Mouse (Mus musculus) liver, adult 2 months (tissue): ENCODE results near the gene Slc25a15. TPM values are rescaled to one million over a fixed set of nuclear protein-coding genes. Genes with fewer than 3 reads are reported as not detected.
A peak's percentile ranks its signal among the peaks of the same experiment; 100 is the strongest.

Source experiments
- DNase-seq: peaks from one replicate; pipeline ENCODE4 v3.0.0-alpha.2; 2011; ENCODE audit warnings: low read depth, low spot score; ENCODE audit errors: extremely low read depth
- H3K27ac ChIP-seq: fragments of 200-500 bp; replicated peaks from 2 replicates; pipeline ENCODE4 v1.5.1; 2012; ENCODE audit warnings: low read depth, mild to moderate bottlenecking, control low read depth, inconsistent platforms, low read length; ENCODE audit not compliant: insufficient read depth
- H3K27me3 ChIP-seq: fragments of 200-500 bp; 2 replicates; pipeline ENCODE4 v1.6.1; 2012; ENCODE audit warnings: mild to moderate bottlenecking, moderate library complexity, low read length, inconsistent platforms; ENCODE audit not compliant: control insufficient read depth, insufficient read depth
- H3K36me3 ChIP-seq: fragments of 200-500 bp; 2 replicates; pipeline ENCODE4 v1.6.1; 2012; ENCODE audit warnings: low read length, inconsistent platforms; ENCODE audit not compliant: control insufficient read depth, insufficient read depth
- H3K4me1 ChIP-seq: fragments of 200-500 bp; 2 replicates; pipeline ENCODE4 v1.6.1; 2011; ENCODE audit warnings: low read length; ENCODE audit not compliant: control insufficient read depth, insufficient read depth
- H3K4me3 ChIP-seq: fragments of 200-500 bp; 2 replicates; pipeline ENCODE4 v1.5.1; 2011; ENCODE audit warnings: low read depth, mild to moderate bottlenecking, control low read depth, low read length, moderate library complexity; ENCODE audit not compliant: insufficient read depth
- H3K79me2 ChIP-seq: fragments of 200-500 bp; 2 replicates; pipeline ENCODE4 v1.6.1; 2012; ENCODE audit warnings: inconsistent platforms, mild to moderate bottlenecking, low read length, moderate library complexity; ENCODE audit not compliant: control insufficient read depth, insufficient read depth
- H3K9ac ChIP-seq: fragments of 200-500 bp; 2 replicates; pipeline ENCODE4 v1.6.1; 2012; ENCODE audit warnings: low read depth, mild to moderate bottlenecking, control low read depth, inconsistent platforms, low read length
- CTCF ChIP-seq: fragments of 200-500 bp; IDR thresholded peaks from 2 replicates; pipeline ENCODE4 v1.5.1; 2011; ENCODE audit warnings: low read depth, low read length, control low read depth
- POLR2A ChIP-seq: fragments of 200-500 bp; IDR thresholded peaks from 2 replicates; pipeline ENCODE4 v1.6.1; 2011; ENCODE audit warnings: low read length, control low read depth; ENCODE audit not compliant: insufficient read depth; ENCODE audit errors: extremely low read depth
- WGBS: fragments of 180-500 bp; shearing (Covaris S2); methylation state at CpG from one replicate; pipeline ENCODE4 v1.1.7; 2018; 5-methylcytosine and 5-hydroxymethylcytosine counted together
- polyA plus RNA-seq: library from polyadenylated mRNA; depleted of rRNA; stranded (reverse); fragments of >200 nt; gene quantifications from 2 replicates; pipeline ENCODE4 v1.2.3, GENCODE M21; 2012
- total RNA-seq: library from RNA; depleted of rRNA; stranded (reverse); fragments of >200 nt; gene quantifications from 2 replicates; pipeline ENCODE4 v1.2.3, GENCODE M21; 2014

Slc25a15 gene
- total and polyA plus RNA-seq, 2 experiments, result 107 to 228 TPM

DNA sequence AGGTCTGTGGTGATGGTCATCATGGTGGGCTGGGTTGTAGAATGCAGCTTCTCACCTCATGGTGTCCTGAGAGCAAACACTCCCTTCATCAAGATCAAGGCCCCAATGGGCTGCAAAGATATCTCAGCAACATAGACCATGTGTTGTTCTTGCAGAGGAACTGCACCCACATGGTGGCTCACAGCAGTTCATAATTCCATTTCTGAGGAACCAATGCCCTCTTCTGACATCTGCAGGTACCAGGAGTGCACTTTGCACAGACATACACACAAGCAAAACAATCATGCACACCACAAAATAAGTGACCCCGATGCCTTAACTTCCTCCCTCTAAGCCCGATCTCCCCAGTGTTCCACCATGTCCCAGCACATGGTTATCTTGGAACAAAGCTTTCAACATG lies 4.8 kb upstream of the Slc25a15 start:
- no peak overlapping the region for H3K27ac ChIP-seq
- no peak overlapping the region for H3K9ac ChIP-seq
- DNase-seq, result no peak
- WGBS, result 83% methylated on average over 2 of the region's 2 CpGs
- H3K27me3 ChIP-seq, result no peaks in the 10 kb centered on the region
- H3K79me2 ChIP-seq, result no peaks in the 10 kb centered on the region
- TF ChIP-seq CTCF (no peak), POLR2A (no peak)
- H3K36me3 ChIP-seq, result no peaks in the 10 kb centered on the region
- H3K4me3 ChIP-seq, result no peak overlapping the region
- H3K4me1 ChIP-seq, result peaks cover 10% of the 10 kb centered on the region

DNA sequence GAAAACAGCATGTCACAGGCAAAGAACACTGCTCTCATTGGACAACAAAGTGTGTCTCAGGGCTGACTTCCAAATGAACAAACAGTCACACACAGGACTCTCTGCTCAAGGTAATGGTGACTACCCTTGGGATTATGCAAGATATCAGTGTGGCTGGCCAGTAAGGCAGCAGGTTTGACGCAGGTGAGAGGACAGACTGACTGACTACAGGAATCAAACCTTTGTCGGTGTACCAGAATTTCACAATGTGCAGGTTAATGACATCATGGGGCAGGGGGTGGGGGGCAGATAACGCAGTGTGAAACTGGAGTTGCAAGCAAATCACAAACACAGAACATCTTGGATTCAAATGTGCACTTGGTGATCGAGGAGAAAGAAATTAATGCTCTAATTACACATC lies 2.2 kb upstream of the Slc25a15 start:
- TF ChIP-seq POLR2A, result no peak
- TF ChIP-seq CTCF, result no peak
- peak; percentile 100 for DNase-seq
- 24% methylated on average over 4 of the region's 4 CpGs for WGBS

GRCm38 (mm10) chr8:22399285-22399880 lies 986 bp upstream of the Slc25a15 start:
- Histone ChIP-seq H3K9ac (no peak overlapping the region), H3K79me2 (peaks cover 5% of the 10 kb centered on the region; the same call in 1 of the 2 replicates), H3K36me3 (peaks cover 2% of the 10 kb centered on the region; the same call in 1 of the 2 replicates), H3K4me1 (peaks cover 23% of the 10 kb centered on the region), H3K27me3 (no peaks in the 10 kb centered on the region), H3K27ac (peak overlapping the region; percentile 89), H3K4me3 (peak overlapping the region; percentile 100; the same call in 1 of the 2 replicates)
- DNase-seq, result peak; percentile 75
- WGBS, result 38% methylated on average over 8 of the region's 8 CpGs
- no peak for TF ChIP-seq POLR2A
- TF ChIP-seq CTCF, result peak; percentile 52

More for the DNA sequence above, 2.2 kb upstream of the Slc25a15 start:
- no peaks in the 10 kb centered on the region for H3K36me3 ChIP-seq
- H3K27me3 ChIP-seq, result no peaks in the 10 kb centered on the region
- H3K79me2 ChIP-seq, result peaks cover 5% of the 10 kb centered on the region; the same call in 1 of the 2 replicates
- H3K4me1 ChIP-seq, result peaks cover 17% of the 10 kb centered on the region
- no peak overlapping the region for H3K9ac ChIP-seq
- no peak overlapping the region for H3K4me3 ChIP-seq
- peak overlapping the region; percentile 78 for H3K27ac ChIP-seq

- Histone ChIP-seq H3K4me1 (peaks cover 34% of the 10 kb centered on the region), H3K79me2 (peaks cover 5% of the 10 kb centered on the region; the same call in 1 of the 2 replicates), H3K27ac (peak overlapping the region; percentile 98), H3K36me3 (peaks cover 10% of the 10 kb centered on the region), H3K27me3 (no peaks in the 10 kb centered on the region), H3K9ac (peak overlapping the region; percentile 99), H3K4me3 (peak overlapping the region; percentile 100)
- no peak for TF ChIP-seq POLR2A
- no peak for TF ChIP-seq CTCF
- 1% methylated on average over 13 of the region's 13 CpGs for WGBS
- DNase-seq, result no peak
Measured at GRCm38 (mm10) chr8:22397811-22398141, 621 bp downstream of the Slc25a15 start.

DNA sequence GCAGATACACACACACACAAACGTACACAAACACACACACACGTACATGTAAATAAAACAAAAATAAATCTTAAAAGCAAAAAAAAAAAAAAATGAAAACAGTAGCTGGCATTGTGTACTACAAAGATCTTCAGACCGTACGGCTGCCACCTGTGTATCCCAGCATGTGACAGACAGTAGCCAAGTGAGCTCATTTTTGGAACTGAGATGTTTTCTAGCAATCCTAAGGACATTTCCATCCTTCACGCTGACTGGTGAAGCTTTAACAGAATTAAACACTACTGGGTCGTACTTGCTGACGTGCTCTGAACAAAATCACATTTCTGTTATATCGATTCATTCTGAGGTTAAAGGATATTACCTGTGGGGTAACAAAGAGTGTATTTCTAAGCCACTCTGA lies 3.1 kb downstream of the Slc25a15 start:
- Histone ChIP-seq H3K4me3 (peak overlapping the region; percentile 31), H3K4me1 (peaks cover 42% of the 10 kb centered on the region), H3K79me2 (peaks cover 6% of the 10 kb centered on the region; the same call in 1 of the 2 replicates), H3K36me3 (peaks cover 20% of the 10 kb centered on the region), H3K27me3 (no peaks in the 10 kb centered on the region), H3K9ac (peak overlapping the region; percentile 60), H3K27ac (peak overlapping the region; percentile 99)
- TF ChIP-seq CTCF (no peak), POLR2A (no peak)
- 51% methylated on average over 8 of the region's 8 CpGs for WGBS
- peak; percentile 79 for DNase-seq

DNA sequence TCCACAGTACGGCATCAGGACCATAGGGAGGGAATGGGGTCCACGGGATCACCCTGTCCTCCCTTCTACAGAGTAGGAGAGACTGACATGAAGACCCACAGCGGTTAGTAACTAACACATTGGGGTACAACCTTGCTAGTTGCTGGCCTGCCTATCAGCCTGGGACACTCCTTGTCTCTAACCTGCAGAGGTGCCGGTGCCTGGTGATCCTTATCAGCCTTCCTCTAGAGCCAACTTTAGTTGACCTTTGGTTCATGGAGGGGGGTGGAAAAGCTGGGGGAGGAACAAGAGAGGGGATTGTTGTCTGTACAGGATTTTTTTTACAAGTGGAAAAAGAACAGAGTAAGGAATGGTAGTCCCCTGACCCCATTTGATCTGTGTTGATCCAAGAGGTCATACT lies 3.9 kb downstream of the Slc25a15 start:
- peak; percentile 95 for DNase-seq
- peaks cover 45% of the 10 kb centered on the region for H3K4me1 ChIP-seq
- peak overlapping the region; percentile 99 for H3K27ac ChIP-seq
- whole genome bisulfite sequencing, result 19% methylated on average over 4 of the region's 4 CpGs
- TF ChIP-seq POLR2A, result no peak
- TF ChIP-seq CTCF, result no peak
- H3K4me3 ChIP-seq, result peak overlapping the region; percentile 5
- no peaks in the 10 kb centered on the region for H3K27me3 ChIP-seq
- H3K36me3 ChIP-seq, result peaks cover 28% of the 10 kb centered on the region
- H3K79me2 ChIP-seq, result peaks cover 14% of the 10 kb centered on the region
- H3K9ac ChIP-seq, result peak overlapping the region; percentile 67
